Mouse (Mus musculus) small intestine, adult 2 months (tissue): ENCODE measurements around the gene Snrnp27.

Experiments used
- CTCF ChIP-seq: fragments of 200-500 bp; IDR thresholded peaks from 2 replicates; pipeline ENCODE4 v1.5.1; 2012; ENCODE audit warnings: low read depth, mild to moderate bottlenecking, control low read depth, inconsistent platforms, low read length, moderate library complexity, mixed read lengths; ENCODE audit not compliant: insufficient replicate concordance, insufficient read length; ENCODE audit errors: extremely low read depth
- POLR2A ChIP-seq: fragments of 200-500 bp; IDR thresholded peaks from 2 replicates; pipeline ENCODE4 v1.6.1; 2012; ENCODE audit warnings: low read depth, mild to moderate bottlenecking, control low read depth, inconsistent platforms, low read length, moderate library complexity

DNA sequence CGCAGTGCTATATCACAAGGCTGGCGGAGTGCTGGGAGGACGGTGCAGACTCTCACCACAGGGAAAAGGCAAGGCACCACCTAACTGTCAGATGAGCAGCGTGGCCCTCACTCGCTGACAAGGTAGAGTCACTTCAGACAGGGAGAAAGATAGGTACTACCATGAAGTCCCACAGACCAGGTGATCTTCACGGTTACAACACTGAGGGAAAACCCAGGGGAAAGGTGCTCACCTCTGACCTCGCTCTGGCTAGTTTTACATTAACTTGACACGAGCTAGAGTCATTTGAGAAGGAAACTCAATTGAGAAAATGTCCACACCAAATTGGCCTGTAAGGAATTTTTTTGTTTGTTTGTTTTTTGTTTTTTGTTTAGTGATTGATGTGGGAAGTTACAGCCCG lies 18.3 kb upstream of the Snrnp27 start:
- no peak for TF ChIP-seq CTCF
- TF ChIP-seq POLR2A, result no peak
